Mouse (Mus musculus) kidney, postnatal 0 days (tissue): ENCODE measurements around the gene Hist1h2be. TPM values are rescaled to one million over a fixed set of nuclear protein-coding genes. Genes with fewer than 3 reads are reported as not detected.
"Not testable (repeated sequence)": the region's sequence is repeated elsewhere in the genome, so short reads cannot be mapped to it uniquely, and the experiment has no call there.

Source experiments
- ATAC-seq: fragments of 200-750 bp; cut with Nextera tagmentation; replicated peaks from 2 replicates; pipeline ENCODE4 v1.8.0; 2017; ENCODE audit warnings: low read depth, moderate number of reproducible peaks, moderate TSS enrichment, moderate library complexity; ENCODE audit not compliant: low FRiP score
- DNase-seq: peaks from one replicate; pipeline ENCODE4 v3.0.0-alpha.2; 2016; ENCODE audit warnings: low spot score
- H3K27ac ChIP-seq: fragments of 300-500 bp; sonication (generic); 2 replicates; pipeline ENCODE4 v1.5.1; 2014; ENCODE audit warnings: mild to moderate bottlenecking
- H3K27me3 ChIP-seq: fragments of 300-500 bp; sonication (generic); 2 replicates; pipeline ENCODE4 v1.6.1; 2014; ENCODE audit warnings: low read length, mixed read lengths; ENCODE audit not compliant: insufficient read depth
- H3K36me3 ChIP-seq: fragments of 300-500 bp; sonication (generic); 2 replicates; pipeline ENCODE4 v1.6.1; 2014; ENCODE audit warnings: low read length, mixed read lengths; ENCODE audit not compliant: insufficient read depth
- H3K4me1 ChIP-seq: fragments of 300-500 bp; sonication (generic); replicated peaks from 2 replicates; pipeline ENCODE4 v1.6.1; 2014; ENCODE audit warnings: antibody characterized with exemption, low read length, mixed read lengths; ENCODE audit not compliant: insufficient read depth
- H3K4me2 ChIP-seq: fragments of 300-500 bp; sonication (generic); 2 replicates; pipeline ENCODE4 v1.6.1; 2014; ENCODE audit warnings: mild to moderate bottlenecking, low read length, moderate library complexity, mixed read lengths
- H3K4me3 ChIP-seq: fragments of 300-500 bp; sonication (generic); replicated peaks from 2 replicates; pipeline ENCODE4 v1.5.1; 2014; ENCODE audit warnings: low read depth, low read length
- H3K9ac ChIP-seq: fragments of 300-500 bp; sonication (generic); 2 replicates; pipeline ENCODE4 v1.6.1; 2014; ENCODE audit warnings: low read depth, low read length
- H3K9me3 ChIP-seq: fragments of 300-500 bp; sonication (generic); replicated peaks from 2 replicates; pipeline ENCODE4 v1.6.1; 2016; ENCODE audit warnings: low read length, inconsistent platforms, mixed read lengths
- CTCF ChIP-seq: IDR thresholded peaks from 2 replicates; pipeline ENCODE4 v1.5.1; 2016; ENCODE audit warnings: antibody characterized with exemption, low read depth, mild to moderate bottlenecking, moderate library complexity
- WGBS: fragments of 180-500 bp; shearing (Covaris S2); extraction: QIAGEN DNeasy Blood & Tissue Kit; methylation state at CpG from one replicate; pipeline ENCODE4 v1.1.7; 2014; 5-methylcytosine and 5-hydroxymethylcytosine counted together
- polyA plus RNA-seq: library from polyadenylated mRNA; unstranded; fragments of >200 nt; fragmentation: Nextera tagmentation; extraction: Ambion mirVana; gene quantifications from 2 replicates; pipeline ENCODE4 v1.2.1, GENCODE M21; 2015

Hist1h2be gene
- polyA plus RNA-seq, 1 experiment from 2014 or later: 0.83 TPM

DNA sequence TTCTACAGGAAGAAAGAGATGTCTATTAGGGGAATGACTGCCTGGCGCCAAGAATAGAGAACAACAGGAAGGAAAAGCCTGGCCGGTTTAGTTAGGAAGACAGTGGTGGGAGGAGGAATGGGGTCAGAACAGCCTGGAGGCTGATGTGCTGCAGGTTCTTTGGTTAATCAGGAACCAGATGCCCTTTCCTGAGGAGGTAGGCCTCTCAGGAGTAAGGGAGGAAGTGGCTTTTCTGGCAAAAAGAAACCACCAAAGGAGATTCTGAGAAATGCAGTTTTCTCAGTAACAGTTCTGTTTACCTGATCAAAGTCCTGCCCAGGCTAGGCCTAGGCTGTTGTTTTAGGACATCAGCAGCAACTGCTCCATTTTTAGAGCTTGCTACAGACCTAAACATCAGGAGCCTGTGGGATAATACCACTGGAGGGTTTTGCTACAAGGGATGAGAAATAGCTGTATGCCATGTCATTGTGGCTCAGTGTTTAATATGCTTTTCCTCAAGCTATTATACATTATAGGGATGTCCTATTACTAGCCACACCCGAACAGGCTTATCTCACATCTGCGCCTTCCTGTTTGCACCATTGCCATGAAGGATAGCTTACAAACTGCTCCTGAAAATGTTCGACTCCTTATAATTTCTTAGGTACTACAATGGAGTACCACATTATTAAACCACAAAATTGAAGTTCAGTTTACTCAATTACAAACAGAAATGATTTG, 27.7 kb downstream of the Hist1h2be start:
- WGBS: 49% methylated on average over 5 of the region's 5 CpGs
- no peak overlapping the region for H3K4me3 ChIP-seq
- peak overlapping the region; percentile 78 for H3K27ac ChIP-seq
- no peaks in the 10 kb centered on the region for H3K27me3 ChIP-seq
- no peak for TF ChIP-seq CTCF
- H3K4me2 ChIP-seq: no peak overlapping the region
- H3K4me1 ChIP-seq: peaks cover 4% of the 10 kb centered on the region; the same call in 1 of the 2 replicates
- no peaks in the 10 kb centered on the region for H3K36me3 ChIP-seq
- DNase-seq (peak; percentile 72), ATAC-seq (peak; percentile 43; the same call in 1 of the 2 replicates)
- no peak overlapping the region; the same call in 1 of the 2 replicates for H3K9ac ChIP-seq
- no peaks in the 10 kb centered on the region for H3K9me3 ChIP-seq

DNA sequence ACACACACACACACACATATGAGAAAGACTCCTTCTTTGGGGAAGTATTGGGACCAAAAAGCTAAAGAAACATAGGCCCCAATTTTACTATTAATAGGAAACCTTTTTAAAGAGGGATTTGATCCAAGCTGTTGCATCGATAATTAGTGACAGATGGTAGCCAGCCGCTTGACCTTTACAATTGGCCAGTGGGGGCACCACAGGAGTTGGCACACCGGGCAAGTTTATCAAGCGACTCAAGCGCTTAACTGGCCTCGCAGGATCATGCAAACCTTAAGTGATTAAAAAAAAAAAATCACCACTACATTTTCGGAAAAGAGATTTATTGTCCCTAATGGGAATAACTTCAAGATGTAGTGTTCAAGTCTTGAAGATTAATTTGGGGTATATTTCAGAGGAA, 28.3 kb downstream of the Hist1h2be start:
- no peaks in the 10 kb centered on the region for H3K9me3 ChIP-seq
- TF ChIP-seq CTCF: no peak
- H3K4me3 ChIP-seq: no peak overlapping the region
- no peaks in the 10 kb centered on the region for H3K36me3 ChIP-seq
- peak overlapping the region; percentile 78 for H3K27ac ChIP-seq
- DNase-seq (no peak), ATAC-seq (no peak)
- H3K27me3 ChIP-seq: no peaks in the 10 kb centered on the region
- no peak overlapping the region for H3K4me2 ChIP-seq
- 49% methylated on average over 7 of the region's 7 CpGs for WGBS
- no peak overlapping the region; the same call in 1 of the 2 replicates for H3K9ac ChIP-seq
- peaks cover 4% of the 10 kb centered on the region; the same call in 1 of the 2 replicates for H3K4me1 ChIP-seq

DNA sequence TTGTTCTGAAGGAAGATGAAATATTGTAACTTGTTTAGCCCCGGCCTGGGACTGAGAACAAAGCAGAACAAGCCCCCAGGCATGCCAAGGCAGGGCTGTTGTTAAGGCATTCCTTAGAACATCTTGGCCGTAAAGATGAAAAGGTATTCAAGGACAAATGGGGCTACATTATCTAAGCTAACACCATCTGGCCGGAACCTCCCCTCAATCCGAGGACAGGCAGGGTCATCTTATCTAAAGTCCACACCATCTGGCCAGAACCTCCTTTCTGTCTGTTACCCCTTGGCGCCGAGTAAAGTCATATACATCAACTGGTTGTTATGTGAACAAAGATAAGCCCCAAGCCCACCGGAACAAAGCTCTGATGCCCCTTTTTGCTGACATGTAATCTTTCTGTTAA, 29.0 kb downstream of the Hist1h2be start:
- 85% methylated on average over 7 of the region's 7 CpGs for WGBS
- not testable (repeated sequence) for ATAC-seq, H3K4me3 ChIP-seq, H3K9me3 ChIP-seq, H3K4me1 ChIP-seq, H3K27ac ChIP-seq, H3K27me3 ChIP-seq, H3K9ac ChIP-seq, DNase-seq, H3K36me3 ChIP-seq, H3K4me2 ChIP-seq

DNA sequence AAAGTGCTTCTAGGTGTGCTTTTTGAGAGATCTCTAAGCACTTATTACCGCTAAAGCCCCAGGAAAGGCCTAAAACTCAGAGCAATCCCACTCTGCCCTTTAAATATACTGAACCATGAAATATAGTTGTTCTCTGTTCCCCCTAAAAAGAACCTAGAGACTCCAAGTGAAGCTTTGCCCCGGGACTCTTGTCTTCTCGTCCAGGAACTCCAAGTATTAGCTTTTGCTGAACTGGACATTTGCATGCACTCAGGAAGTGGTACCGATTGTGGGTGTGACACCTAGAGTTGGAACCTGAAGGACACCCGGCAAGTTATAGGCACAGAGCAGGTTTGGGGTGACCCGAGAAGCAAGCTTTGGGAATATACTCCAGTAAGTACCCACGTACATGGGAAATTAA, 29.7 kb downstream of the Hist1h2be start:
- H3K27ac ChIP-seq: no peak overlapping the region
- no peaks in the 10 kb centered on the region for H3K9me3 ChIP-seq
- H3K4me2 ChIP-seq: no peak overlapping the region
- no peaks in the 10 kb centered on the region for H3K27me3 ChIP-seq
- H3K4me1 ChIP-seq: peaks cover 4% of the 10 kb centered on the region; the same call in 1 of the 2 replicates
- 93% methylated on average over 7 of the region's 7 CpGs for WGBS
- ATAC-seq (no peak), DNase-seq (no peak)
- H3K4me3 ChIP-seq: no peak overlapping the region
- no peak overlapping the region for H3K9ac ChIP-seq
- H3K36me3 ChIP-seq: no peaks in the 10 kb centered on the region
- TF ChIP-seq CTCF: no peak

DNA sequence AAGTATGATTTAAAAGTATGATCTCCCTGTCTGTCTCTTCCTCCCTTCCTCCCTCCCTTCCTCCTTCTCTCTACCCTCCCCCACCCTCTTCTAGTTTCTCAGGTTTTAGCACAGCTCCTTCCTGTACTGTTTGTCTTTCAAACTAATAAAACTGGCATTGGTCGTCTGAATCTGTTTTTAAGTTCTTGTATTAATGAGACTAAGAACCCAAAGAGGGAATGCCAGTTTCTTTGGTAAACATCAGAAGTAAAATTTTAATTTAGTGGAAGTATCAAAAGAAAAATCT, 34.0 kb downstream of the Hist1h2be start:
- Histone ChIP-seq H3K4me3 (peak overlapping the region; percentile 49), H3K27me3 (no peaks in the 10 kb centered on the region), H3K9ac (peak overlapping the region; percentile 48), H3K4me2 (peak overlapping the region; percentile 78), H3K27ac (peak overlapping the region; percentile 94), H3K36me3 (no peaks in the 10 kb centered on the region), H3K4me1 (no peaks in the 10 kb centered on the region), H3K9me3 (no peaks in the 10 kb centered on the region)
- 4% methylated on average over 1 of the region's 1 CpGs for WGBS
- ATAC-seq (no peak), DNase-seq (peak; percentile 41)
- TF ChIP-seq CTCF: no peak

DNA sequence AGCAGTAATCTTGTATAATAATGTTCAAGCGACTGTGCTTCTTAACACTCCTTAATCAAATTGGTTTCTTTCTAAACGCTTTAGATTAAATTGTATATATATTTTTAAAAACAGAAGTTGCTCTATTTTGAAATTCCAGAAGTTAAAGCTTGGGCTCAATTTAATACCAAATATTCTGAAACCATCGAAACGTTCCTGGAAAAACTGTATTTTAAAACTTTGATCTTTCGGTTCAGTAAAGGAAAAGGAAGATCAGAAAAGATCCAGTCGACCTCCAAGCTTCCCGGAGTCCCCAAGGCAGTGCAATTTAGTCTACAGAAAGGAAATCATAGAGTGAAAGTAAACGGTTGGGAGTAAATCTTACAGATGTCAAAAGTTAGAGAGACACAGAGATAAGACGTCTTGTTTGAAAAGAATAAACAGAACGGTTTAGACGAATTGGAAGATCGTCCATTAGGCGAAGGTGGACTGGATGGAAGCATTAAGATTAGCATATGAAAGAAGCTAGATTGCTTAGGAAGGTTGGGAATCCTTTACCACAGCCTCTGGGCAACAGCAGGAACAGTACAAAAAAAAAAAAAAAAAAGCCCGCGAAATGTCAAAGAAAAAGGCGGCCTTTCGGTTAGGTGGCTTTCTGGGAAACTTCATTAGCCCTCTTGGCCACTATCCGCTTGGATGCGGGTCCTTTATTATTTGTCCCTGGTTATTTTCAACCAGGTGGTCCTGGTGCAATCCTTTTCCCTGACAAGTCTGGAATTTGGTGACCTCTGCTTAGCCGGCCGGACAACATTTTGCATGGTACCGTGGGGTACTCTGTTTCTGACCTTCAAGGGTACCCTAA, 34.6 kb downstream of the Hist1h2be start:
- ATAC-seq (no peak), DNase-seq (peak; percentile 49)
- H3K36me3 ChIP-seq: no peaks in the 10 kb centered on the region
- no peaks in the 10 kb centered on the region for H3K4me1 ChIP-seq
- no peak for TF ChIP-seq CTCF
- H3K9ac ChIP-seq: peak overlapping the region; percentile 48
- H3K27me3 ChIP-seq: no peaks in the 10 kb centered on the region
- peak overlapping the region; percentile 97 for H3K27ac ChIP-seq
- H3K9me3 ChIP-seq: no peaks in the 10 kb centered on the region
- H3K4me3 ChIP-seq: peak overlapping the region; percentile 49
- H3K4me2 ChIP-seq: peak overlapping the region; percentile 78
- 1% methylated on average over 21 of the region's 22 CpGs for WGBS

DNA sequence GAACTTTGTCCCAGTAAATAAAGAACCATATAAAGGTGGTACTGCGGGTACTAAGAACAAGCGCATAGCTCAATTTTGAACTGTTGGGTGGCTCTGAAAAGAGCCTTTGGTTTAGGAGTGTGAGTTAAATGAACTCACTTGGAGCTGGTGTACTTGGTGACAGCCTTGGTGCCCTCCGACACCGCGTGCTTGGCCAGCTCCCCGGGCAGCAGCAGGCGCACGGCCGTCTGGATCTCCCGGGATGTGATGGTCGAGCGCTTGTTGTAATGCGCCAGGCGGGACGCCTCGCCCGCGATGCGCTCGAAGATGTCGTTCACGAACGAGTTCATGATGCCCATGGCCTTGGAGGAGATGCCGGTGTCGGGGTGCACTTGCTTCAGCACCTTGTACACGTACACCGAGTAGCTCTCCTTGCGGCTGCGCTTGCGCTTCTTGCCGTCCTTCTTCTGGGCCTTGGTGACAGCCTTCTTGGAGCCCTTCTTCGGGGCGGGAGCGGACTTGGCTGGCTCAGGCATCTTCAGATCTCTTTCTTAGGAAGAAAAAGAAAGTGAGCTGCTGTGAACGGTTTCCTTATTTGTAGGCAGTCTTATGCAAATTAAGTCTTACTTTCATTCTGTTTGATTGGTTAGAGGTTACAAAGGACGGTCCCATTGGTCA, 35.4 kb downstream of the Hist1h2be start:
- DNase-seq: peak; percentile 98
- 0% methylated on average over 21 of the region's 36 CpGs for WGBS
- not testable (repeated sequence) for H3K27me3 ChIP-seq, H3K4me1 ChIP-seq, H3K9me3 ChIP-seq, H3K36me3 ChIP-seq
- Histone ChIP-seq H3K4me2 (peak overlapping the region; percentile 78), H3K9ac (peak overlapping the region; percentile 76), H3K27ac (peak overlapping the region; percentile 97), H3K4me3 (peak overlapping the region; percentile 49)
- peak; percentile 82 for ATAC-seq
